Mouse (Mus musculus) heart, postnatal 10 days (tissue): ENCODE measurements around the gene Psmd2. TPM values are rescaled to one million over a fixed set of nuclear protein-coding genes. Genes with fewer than 3 reads are reported as not detected.

Experiments
- DNase-seq, 2 experiments: peaks; one replicate each; pipeline ENCODE4 v3.0.0; 2021
- intact Hi-C: fragments of 180-260 bp; cut with DNase I; formaldehyde crosslinking; loops from one replicate; pipeline ENCODE4 v1.15.1; 2025
- total RNA-seq, 2 experiments: library from RNA; stranded (reverse); gene quantifications; 2 replicates each; pipeline ENCODE4 v1.2.3; 2021

The Psmd2 gene
- 100 to 1,000 TPM; 195 TPM for total RNA-seq

DNA sequence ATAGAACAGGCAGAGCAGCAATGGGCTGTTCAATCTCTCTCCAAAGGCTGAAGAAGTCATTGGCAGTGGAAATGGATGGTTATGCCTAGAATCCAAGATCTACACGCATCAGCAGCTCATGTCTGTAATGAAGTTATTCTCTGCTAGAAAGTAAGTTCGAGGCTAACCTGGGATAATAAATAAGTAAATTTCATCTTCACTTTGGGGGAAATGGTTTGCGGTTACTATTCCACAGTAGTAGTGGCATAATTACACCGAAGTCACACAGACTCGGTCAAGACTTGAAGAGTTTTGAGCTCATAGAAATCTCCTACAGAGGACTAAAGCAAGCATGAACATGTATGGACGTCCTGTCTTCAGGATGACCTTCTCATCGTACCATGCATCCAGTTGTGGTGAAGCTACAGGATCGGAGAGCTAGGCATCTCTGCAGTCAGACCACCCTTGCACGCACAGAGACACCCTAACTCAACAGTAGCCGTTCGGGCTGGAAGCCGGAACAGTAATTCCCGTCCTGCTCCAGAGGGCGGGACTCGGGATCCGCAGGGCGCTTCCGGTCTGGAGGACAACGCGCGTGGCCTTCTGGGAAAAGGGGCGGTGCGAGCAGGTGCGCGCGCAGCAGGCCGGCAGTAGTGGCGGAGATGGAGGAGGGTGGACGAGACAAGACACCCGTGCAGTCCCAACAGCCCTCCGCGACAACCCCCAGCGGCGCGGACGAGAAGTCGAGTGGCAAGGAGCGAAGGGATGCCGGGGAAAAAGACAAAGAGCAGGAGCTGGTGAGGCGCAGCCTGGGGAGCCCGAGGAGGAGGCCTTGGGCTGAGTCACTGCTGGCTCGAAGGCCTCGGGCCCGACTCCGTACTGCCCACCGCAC, at the start of gene Psmd2:
TSS of gene Psmd2 (plus strand) at position 577 of the 871 bp plus-strand sequence.
- peak; percentile 98 to 99 for DNase-seq
- intact Hi-C loops: loop anchor here (5.0 to 10.0 kb wide), 2 partner anchors 39 to 437 kb away; partner anchors contain the start of genes Alg3, Eef1akmt4 and Gm49333

DNA sequence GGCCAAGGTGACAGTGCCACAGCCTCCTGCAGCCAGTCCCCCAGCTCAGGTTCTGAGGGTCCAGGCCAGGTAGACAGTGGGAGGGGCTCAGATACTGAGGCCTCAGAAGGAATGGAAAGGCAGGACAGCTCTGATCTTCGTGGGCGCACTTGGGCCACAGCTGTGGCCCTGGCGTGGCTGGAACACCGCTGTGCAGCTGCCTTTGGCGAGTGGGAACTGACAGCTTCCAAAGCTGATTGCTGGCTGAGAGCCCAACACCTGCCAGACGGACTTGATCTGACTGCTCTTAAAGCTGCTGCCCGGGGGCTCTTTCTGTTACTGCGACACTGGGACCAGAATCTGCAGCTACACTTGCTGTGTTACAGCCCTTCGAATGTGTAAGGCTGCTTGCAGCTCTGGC, 46.7 kb upstream of the Psmd2 start:
- intact Hi-C loops: no loop called here
- DNase-seq: no peak

DNA sequence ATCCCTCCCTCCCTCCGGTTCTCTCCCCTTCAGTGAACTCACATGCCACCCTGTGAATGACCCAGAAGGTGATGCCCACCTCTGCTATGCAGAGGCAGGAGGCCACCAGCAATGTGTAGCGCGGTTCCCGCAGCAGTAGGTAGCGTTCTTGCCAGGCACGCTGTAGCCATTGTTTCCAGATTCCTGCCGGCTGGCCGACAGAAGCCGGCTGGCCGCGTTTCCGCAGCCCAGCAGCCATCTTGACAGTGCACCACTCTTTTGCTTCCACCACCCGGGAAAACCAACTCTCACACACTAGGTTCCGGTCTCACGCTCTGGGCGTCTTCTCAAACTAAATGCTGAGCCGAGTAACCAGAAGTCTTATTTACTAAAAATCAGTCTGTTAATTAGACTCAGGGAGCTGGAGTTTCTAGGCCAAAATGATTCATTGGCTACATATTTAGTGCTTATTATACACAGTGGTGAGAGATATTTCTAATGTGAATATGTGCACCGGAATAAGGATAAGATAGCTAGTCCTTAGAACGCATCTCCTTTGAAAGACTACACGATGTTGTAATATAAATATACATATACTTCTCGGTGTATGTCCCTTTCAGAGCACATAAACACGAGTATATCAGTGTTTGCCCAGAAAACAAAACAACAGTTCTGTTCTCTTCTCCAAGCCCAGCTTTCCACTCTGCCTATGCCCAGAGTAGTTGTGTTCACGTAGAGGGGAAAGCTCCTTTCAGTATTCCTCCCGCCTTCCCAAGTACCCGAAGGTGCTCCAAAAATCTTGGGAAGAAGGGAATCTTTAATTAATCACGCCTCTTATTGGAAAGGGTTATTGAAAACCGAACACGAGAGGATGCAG, 40.7 kb upstream of the Psmd2 start:
- DNase-seq: peak; percentile 87 to 88
- intact Hi-C loops: loop anchor here (5.0 kb wide), 3 partner anchors 42 to 93 kb away; partner anchors contain the start of genes Ap2m1, Dvl3 and Psmd2

DNA sequence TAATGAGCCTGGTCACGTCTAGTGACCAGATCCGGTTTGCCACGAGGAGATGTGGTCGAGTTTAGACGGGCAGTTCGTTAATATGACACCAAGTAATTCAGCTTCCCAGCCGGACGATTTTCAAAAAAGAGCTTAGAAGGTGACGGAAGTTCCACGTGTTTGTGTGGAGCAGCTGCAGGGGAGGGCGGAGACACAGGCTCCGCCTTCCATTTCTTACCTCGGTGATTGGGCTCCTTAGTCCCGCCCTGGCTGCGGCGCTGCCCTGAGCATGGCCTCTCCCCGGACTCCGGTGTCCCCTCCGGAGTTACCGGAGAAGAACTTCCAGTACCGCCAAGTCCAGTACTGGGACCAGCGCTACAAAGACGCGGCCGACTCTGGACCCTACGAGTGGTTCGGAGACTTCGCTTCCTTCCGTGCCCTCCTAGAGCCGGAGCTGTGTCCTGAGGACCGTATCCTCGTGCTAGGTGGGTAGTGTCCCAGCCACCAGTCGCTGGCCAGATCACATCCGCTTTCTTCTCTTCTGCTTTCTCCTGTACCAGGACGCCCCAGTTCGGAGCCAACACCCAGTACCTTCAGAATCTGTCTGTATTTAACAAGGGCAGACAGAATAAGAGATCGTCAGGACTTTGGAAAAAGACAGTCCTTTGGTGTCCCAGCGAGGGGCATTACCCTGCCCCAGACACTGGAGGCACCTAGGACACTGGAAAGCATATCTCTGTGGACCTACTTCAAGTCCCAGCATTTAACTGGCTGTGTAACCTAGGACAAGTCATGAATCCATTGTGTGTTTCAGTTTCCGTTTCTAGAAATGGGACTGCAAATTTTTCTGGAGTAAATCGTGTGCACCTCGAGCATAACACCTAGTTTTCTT, 39.9 kb upstream of the Psmd2 start, which contains the start of the genes Eef1akmt4, Gm49333 and Alg3:
TSS of gene Eef1akmt4 (plus strand) at position 237 of the 871 bp plus-strand sequence.
TSS of gene Gm49333 (plus strand) at position 254 of the 871 bp plus-strand sequence.
TSS of gene Alg3 (minus strand) at position 379 of the 871 bp plus-strand sequence.
- intact Hi-C loops: loop anchor here (5.0 kb wide), 3 partner anchors 41 to 94 kb away; partner anchors contain the start of genes Ap2m1, Dvl3 and Psmd2
- DNase-seq: peak; percentile 90

DNA sequence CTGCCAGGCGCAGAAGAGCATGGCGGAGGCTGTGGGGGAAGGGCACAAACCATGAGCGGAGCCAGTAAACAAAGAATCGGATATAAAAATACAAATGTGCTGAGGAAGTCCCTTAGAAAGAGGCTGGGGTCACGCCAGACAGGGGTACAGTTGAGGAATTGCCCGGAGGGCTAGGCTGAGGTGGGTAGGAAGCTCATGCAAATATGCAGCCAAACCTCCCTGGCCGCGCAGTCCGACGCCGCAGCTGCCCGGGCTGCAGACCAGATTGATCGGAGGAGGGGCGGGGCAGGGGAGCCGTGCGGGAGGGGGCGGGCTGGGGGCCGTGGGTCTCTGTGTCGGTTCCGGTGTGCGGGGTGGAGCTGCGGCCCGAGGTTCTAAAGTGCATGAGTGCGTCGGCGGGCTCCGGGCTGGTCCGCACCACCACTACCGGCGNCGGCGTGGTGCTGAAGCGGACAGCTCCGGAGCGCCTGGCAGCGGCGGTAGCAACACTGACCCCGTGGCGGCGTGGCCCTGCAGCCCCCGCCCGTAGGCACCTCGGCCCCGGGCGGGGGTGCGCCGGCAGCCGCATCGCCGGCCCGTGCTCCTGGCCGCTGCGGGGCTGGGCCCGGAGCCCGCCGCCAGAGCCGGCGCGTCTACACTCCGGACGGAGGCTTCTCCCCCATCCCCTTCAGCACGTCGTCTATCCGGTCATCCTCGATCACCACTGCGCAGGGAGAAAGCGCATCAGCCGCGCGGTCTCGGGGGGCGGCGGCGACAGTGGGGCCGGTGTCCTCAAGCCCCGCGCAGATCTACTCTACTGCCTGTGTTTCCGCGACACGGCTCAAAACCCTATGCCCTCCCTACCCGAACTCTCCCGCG, 31.7 kb upstream of the Psmd2 start:
- DNase-seq: peak; percentile 43 to 45
- intact Hi-C loops: loop anchor here (5.0 kb wide), 1 partner anchor 122 kb away; the partner anchor contains the start of gene Eif2b5

DNA sequence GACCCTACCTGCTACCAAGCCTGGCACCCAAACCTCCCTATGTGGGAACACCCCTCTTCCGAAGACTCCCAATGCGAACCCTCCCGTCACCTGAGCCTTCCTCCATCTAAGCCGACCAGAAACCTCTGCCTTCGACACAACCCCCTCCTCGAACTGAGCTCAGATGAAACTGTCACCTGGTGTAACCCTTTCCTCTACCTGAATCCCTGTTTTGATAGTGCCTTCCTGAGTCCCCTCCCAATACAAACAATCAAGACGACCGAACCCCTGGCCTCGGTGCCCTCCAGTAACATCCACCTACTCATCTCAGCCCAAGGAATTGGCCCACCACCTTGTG, 31.1 kb upstream of the Psmd2 start:
- intact Hi-C loops: loop anchor here (5.0 kb wide), 1 partner anchor 123 kb away; the partner anchor contains the start of gene Eif2b5
- DNase-seq: peak; percentile 4 to 9

DNA sequence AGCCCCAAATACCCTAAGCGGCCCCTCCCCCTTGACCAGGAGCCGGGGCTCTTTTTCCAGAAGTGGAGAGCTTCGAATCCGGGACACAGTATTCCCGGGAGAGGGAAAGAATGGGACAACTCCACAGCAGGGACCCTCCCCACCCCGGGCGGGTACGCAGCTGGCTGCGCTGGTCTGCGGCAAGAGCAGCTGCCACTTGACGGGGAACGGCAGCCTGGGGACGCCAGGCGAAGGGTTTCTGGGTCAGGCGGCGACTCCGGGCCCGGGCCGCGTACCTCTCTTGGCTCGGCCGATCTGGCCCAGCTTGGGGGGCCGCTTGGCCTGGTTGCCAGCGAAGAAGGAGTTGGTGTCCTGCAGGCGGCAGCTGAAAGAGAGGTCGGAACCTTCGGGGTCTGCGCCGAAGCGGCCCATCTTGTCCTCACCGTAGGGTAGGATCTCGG, 30.7 kb upstream of the Psmd2 start:
- intact Hi-C loops: loop anchor here (5.0 kb wide), 1 partner anchor 123 kb away; the partner anchor contains the start of gene Eif2b5
- peak; percentile 38 to 41 for DNase-seq

DNA sequence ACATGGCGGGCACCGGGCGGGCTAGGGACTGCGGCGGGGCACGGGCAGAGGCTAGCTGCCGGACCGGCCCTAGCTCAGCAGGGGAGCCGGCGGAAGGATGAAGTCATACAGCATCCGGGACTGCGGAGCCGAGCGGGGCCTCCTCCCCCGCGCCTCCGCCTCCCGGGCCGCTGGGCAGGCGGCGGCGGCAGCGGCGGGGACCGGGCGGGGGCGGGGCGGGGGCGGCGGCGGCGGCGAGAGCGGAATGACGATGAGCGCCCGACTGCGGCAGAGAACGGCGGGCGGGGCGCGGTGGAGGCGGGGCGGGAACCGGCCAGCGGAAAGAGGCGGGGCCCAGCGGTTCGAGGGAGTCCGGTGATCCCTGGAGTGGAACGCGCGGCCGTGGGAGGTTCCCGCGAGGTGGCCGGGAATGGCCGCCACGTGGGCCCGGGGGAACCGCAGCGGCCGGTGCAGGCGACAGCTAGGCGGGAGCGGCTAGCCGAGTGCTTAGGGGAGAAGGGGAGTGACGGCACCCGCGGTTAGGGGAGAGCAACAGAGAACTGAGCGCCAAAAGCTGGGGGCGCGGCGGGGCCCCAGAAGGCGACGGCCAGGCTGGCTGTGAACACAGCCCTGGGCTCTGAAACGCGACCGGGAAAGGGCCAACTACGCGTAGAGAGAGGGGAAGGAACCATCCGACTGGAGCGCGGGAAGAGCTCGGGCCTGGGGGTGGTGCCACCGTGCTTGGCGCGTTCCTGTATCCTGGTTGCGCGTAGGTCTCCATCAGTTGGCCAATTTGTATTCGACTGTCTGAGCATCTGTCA, 30.1 kb upstream of the Psmd2 start, which contains the start of gene Camk2n2:
TSS of gene Camk2n2 (minus strand) at position 97 of the 800 bp plus-strand sequence.
- DNase-seq: peak; percentile 53 to 55
- intact Hi-C loops: loop anchor here (5.0 kb wide), 1 partner anchor 124 kb away; the partner anchor contains the start of gene Eif2b5

DNA sequence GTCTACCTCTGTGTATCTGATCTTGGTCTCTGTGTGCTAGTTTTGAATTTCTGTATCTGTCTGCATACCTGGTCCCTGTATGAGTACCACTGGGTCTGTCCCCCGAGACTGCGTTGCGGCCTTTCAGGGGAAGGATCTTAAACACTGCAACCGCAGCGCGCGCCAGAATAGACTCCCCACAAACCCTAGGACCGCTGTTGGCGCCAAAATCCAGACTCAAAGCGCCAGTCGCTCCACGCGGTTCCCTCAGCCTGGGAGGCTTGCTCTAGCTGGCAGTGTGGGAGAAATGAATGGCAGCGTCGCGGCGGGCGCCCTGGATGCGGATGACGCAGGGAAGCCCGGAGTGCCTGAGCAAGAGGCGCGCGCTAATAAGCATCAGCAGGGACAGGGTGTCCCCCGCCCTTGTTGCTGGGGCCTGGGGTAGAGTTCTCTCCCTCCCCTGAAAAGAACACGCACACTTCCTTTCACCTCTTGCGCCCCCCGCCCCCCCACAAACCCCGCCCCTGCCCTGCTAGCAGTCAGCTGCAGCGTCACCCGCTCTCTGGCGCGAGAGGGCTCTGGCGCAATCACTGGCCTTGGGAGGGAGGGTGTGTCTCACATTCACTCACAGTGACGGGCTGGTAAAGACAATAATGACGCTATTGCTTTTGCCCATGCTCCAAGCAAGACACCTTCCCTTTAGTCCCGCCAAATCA, 29.3 kb upstream of the Psmd2 start:
- peak; percentile 43 to 54 for DNase-seq
- intact Hi-C loops: loop anchor here (5.0 kb wide), 1 partner anchor 125 kb away; the partner anchor contains the start of gene Eif2b5

DNA sequence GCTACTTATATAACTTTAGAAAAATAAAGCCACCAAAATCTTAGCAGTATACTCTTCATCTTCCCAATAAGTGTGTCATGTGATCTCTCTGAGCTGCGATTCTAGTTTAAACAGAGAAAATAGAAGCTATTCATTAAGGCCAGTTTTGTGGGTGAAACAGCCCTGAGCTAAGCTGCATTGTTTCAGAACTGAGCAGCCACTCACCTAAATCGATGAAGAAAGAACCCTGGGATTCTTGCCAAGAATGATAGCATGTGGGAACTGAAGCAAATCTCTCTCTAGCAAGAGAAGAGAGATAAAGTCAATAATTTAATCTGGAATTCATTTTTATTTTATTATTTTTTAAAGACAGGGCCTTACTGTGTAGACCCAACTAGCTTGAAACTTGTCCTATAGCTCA, 28.2 kb upstream of the Psmd2 start:
- intact Hi-C loops: loop anchor here (5.0 kb wide), 1 partner anchor 126 kb away; the partner anchor contains the start of gene Eif2b5
- DNase-seq: no peak

DNA sequence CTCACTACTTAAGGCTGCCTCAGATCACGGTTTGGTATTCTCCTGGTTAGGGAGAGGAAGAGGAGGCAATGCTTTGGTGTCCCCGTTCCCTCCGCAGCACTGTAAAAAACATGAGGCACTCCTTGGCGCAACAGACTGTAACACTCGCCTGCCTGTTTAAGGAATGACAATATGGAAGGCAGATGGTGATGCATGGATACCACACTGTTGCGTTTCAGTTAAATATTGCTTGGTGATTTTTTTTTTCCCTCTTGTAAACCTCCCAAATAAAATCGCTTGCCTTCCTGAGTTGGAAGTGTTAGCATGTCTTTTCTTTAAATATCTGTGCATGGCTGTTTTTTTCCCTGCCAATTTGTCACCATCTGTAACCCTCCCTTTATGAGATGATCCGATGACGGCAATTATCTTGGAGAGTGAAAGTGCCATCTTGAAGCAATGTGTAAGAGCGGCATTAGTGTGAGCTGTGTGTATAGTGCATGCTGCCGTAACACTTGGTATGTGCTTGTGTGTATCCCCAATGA, 22.5 kb upstream of the Psmd2 start:
- no peak for DNase-seq
- intact Hi-C loops: no loop called here

DNA sequence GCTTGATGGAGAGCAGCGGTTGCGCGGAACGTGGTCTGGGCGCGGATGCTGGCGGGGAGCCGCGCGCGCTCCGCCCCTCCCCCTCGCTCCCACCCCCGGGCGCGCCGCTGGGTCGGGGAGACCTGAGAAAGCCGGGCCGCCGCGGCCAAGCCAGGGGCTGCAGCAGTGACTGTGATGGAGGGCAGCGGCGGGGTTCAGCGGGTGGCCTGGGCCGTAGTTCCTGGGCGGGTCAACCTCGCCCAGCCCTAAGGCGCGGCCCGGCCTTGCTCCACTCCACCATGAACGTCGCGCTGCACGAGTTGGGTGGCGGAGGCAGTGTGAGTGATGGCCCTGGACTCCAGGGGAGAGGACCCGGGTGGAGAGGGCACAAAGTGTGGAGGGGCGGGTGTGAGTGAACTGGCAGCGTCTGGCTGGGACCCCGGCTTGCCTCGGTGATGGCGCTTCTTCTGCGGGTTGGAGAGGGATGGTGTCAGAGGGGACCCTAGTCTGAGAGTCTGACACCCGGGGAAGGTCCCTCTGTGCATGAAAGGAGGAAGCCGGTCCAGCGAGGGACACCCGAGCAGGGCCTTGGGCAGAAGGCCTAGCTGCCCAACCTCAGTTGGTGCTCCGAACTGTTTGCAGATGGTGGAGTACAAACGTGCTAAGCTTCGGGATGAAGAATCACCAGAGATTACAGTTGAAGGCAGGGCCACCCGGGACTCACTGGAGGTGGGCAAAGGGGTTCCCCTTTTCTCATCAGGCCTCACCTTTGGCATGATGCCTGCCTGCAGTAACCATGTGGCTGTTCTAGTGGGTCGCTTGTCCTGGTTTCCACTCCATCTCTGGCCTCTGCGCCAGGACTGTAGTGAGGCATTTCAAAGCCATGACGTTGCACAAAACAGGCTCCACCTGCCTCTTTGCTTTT, 21.5 kb upstream of the Psmd2 start, which contains the start of gene Ece2:
TSS of gene Ece2 (plus strand) at position 98 of the 904 bp plus-strand sequence.
- intact Hi-C loops: no loop called here
- DNase-seq: peak; percentile 7 to 15

DNA sequence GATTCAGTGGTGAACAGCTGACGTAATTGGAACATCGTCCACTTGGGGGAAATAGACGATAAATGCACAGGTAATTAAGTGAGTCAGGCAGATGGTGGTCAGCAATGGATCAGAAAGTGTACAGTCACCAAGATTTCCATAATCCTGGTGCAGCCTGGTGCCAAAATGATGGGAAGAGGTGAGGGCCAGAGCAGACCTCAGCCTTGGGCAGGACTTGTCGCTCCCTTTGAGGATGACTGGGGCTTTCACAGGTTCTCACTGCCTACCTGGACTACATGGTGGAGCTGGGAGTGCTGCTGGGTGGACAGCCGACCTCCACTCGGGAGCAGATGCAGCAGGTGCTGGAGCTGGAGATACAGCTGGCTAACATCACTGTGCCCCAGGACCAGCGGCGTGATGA, 14.0 kb upstream of the Psmd2 start:
- intact Hi-C loops: no loop called here
- no peak for DNase-seq

DNA sequence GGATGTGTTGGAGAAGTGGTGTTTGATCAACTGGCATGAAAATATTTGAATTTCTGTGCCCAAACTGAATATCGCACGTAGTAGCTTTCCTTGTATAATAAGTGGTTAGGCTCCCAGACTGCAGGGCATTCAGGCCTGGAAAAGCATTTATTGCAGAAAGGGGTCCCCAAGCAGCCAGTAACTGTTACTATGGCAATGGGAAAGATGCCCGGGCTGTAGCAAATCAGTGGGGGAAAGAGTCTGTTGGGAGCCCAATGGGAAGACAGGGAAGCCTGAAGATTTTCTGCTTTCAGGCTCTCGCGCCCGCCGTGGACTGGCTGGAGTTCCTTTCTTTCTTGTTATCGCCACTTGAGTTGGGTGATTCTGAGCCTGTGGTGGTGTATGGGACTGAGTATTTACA, 13.1 kb upstream of the Psmd2 start:
- no peak for DNase-seq
- intact Hi-C loops: no loop called here

DNA sequence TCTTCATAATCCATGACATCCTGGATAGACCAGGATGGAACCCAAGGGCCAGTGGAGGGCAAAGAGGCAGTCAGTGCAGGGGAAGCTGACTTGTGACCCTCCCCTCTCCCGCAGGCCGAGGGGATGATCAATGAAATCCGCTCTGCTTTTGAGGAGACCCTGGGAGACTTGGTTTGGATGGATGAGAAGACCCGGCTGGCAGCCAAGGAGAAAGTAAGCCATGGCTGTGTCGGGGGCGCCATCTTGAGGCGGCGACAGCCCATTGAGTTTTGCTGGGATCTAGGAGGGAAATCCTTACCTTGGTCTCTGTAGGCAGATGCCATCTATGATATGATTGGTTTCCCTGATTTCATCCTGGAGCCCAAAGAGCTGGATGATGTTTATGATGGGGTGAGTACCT, 9.3 kb upstream of the Psmd2 start:
- intact Hi-C loops: loop anchor here (1.0 to 5.0 kb wide), 3 partner anchors 55 to 146 kb away; partner anchors contain the start of gene Vwa5b2
- peak; percentile 69 to 82 for DNase-seq
